ENCODE assay signal across 25 mouse cellular contexts in the genomic region with DNA sequence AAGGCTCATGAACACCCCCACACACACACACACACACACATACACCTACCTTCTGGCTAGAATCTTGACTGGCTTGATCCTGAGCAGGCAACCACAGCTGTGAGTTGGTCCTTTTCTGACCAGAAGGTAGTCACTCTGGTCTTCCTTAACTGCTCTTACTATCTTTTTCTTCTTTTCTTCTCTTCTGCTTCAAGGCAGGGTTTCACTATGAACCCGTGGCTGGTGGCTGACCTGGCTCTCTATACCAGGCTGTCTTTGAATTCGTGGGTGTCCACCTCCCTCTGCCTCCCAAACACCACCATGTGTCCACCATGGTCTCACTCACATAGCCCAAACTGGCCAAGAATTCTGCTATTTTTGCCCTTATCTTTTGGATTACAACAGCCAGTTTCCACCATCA. TPM values are rescaled to one million over a fixed set of nuclear protein-coding genes. Genes with fewer than 3 reads are reported as not detected.
DNase-seq lines count a peak whose midpoint lies in the region; ATAC-seq lines count a peak whose summit lies in the region.
"Had no signal": no experiment of that assay in that cellular context is flagged by ENCODE, and none has a peak within 500 bp of the region (broad histone marks: within the 10 kb centered on the region; RNA-seq: fewer than 3 reads in every experiment).

No protein-coding gene starts in this region.

- H3K4me1 ChIP-seq in heart, embryonic 12.5 days (replicated peaks), result peaks cover 14% of the 10 kb centered on the region
- H3K4me1 ChIP-seq in megakaryocyte, embryonic 14.5 days, result peaks cover 61% of the 10 kb centered on the region
- peaks cover 63% of the 10 kb centered on the region for H3K4me1 ChIP-seq in liver, embryonic 12.5 days
- H3K4me1 ChIP-seq in liver, embryonic 16.5 days (ENCODE audit: control insufficient read depth, low read depth, low read length), result peaks cover 37% of the 10 kb centered on the region

- 0 out of 2 replicates have a peak overlapping the region, but pooled peaks have one; percentile 21 for H3K27ac ChIP-seq in heart, embryonic 12.5 days (ENCODE audit: poor library complexity, severe bottlenecking)
- H3K27ac ChIP-seq in liver, embryonic 12.5 days, result peak overlapping the region; percentile 98
- peak overlapping the region; percentile 98 for H3K27ac ChIP-seq in liver, embryonic 16.5 days (ENCODE audit: low read length)
- H3K27ac ChIP-seq: forebrain, embryonic 15.5 days; kidney, postnatal 0 days; left cerebral cortex, adult 2 months; limb, embryonic 12.5 days had no signal

- no peaks in the 10 kb centered on the region for H3K36me3 ChIP-seq in heart, embryonic 12.5 days
- H3K36me3 ChIP-seq in megakaryocyte, embryonic 14.5 days (replicated peaks; ENCODE audit: low read length), result peaks cover 3% of the 10 kb centered on the region
- no peaks in the 10 kb centered on the region for H3K36me3 ChIP-seq in liver, embryonic 12.5 days
- no peaks in the 10 kb centered on the region for H3K36me3 ChIP-seq in liver, embryonic 16.5 days (ENCODE audit: control insufficient read depth, insufficient read depth)
- H3K36me3 ChIP-seq: forebrain, embryonic 15.5 days; hindbrain, embryonic 13.5 days; limb, embryonic 12.5 days; midbrain, embryonic 15.5 days had no signal

- no peak for DNase-seq in heart, adult 9 months (ENCODE audit: low spot score in 2 of 2)
- DNase-seq in adrenal gland, postnatal 4 days (ENCODE audit: low spot score in 2 of 2), result no peak
- DNase-seq: adrenal gland, postnatal 10 days; B cell, adult 2 months; cerebellum, adult 9-10 months; heart, postnatal 10 days; kidney, adult 2 months; layer of hippocampus, adult 9-11 months; lung, adult 2 months; lung, postnatal 14 days; thymus, adult 18-20 months; thymus, postnatal 36 days had no signal

- peaks cover 64% of the 10 kb centered on the region for H3K27me3 ChIP-seq in heart, embryonic 12.5 days (replicated peaks)
- H3K27me3 ChIP-seq in megakaryocyte, embryonic 14.5 days (replicated peaks), result no peaks in the 10 kb centered on the region
- peaks cover 28% of the 10 kb centered on the region for H3K27me3 ChIP-seq in liver, embryonic 12.5 days (replicated peaks)
- peaks cover 4% of the 10 kb centered on the region for H3K27me3 ChIP-seq in liver, embryonic 16.5 days (ENCODE audit: control insufficient read depth, insufficient read depth, low read depth, low read length)

- no peak overlapping the region for H3K4me2 ChIP-seq in heart, embryonic 12.5 days
- H3K4me2 ChIP-seq in liver, embryonic 12.5 days, result peak overlapping the region; percentile 100
- H3K4me2 ChIP-seq in liver, embryonic 16.5 days (ENCODE audit: low read depth, low read length), result peak overlapping the region; percentile 33
- H3K4me2 ChIP-seq: forebrain, embryonic 15.5 days; hindbrain, embryonic 13.5 days; limb, embryonic 12.5 days had no signal

- no peak for ATAC-seq in heart, embryonic 12.5 days (ENCODE audit: insufficient number of reproducible peaks, low FRiP score)
- ATAC-seq in megakaryocyte, adult 5-6 weeks (ENCODE audit: poor library complexity, severe bottlenecking), result no peak
- no peak for ATAC-seq in liver, embryonic 12.5 days
- ATAC-seq in liver, embryonic 16.5 days (ENCODE audit: low read depth), result no peak
- ATAC-seq: forebrain, embryonic 15.5 days; midbrain, embryonic 15.5 days had no signal

- H3K4me3 ChIP-seq in heart, embryonic 12.5 days, result no peak overlapping the region
- peak overlapping the region; percentile 73 for H3K4me3 ChIP-seq in megakaryocyte, embryonic 14.5 days (replicated peaks)
- 0 out of 2 replicates have a peak overlapping the region, but pooled peaks have one; percentile 0 for H3K4me3 ChIP-seq in liver, embryonic 12.5 days
- no peak overlapping the region for H3K4me3 ChIP-seq in liver, embryonic 16.5 days (ENCODE audit: low read depth, low read length)
- H3K4me3 ChIP-seq: forebrain, embryonic 15.5 days; hindbrain, embryonic 13.5 days; left cerebral cortex, adult 2 months; limb, embryonic 12.5 days had no signal

- no peaks in the 10 kb centered on the region for H3K9me3 ChIP-seq in heart, embryonic 12.5 days (replicated peaks)
- H3K9me3 ChIP-seq in megakaryocyte, embryonic 14.5 days, result no peaks in the 10 kb centered on the region
- no peaks in the 10 kb centered on the region for H3K9me3 ChIP-seq in liver, embryonic 12.5 days (replicated peaks)
- H3K9me3 ChIP-seq in liver, embryonic 16.5 days (replicated peaks; ENCODE audit: control insufficient read depth, low read length), result no peaks in the 10 kb centered on the region
- H3K9me3 ChIP-seq: forebrain, embryonic 15.5 days; hindbrain, embryonic 13.5 days; limb, embryonic 12.5 days; midbrain, embryonic 15.5 days had no signal

- no peak overlapping the region for H3K9ac ChIP-seq in heart, embryonic 12.5 days
- peak overlapping the region; percentile 98 for H3K9ac ChIP-seq in liver, embryonic 12.5 days
- H3K9ac ChIP-seq in liver, embryonic 16.5 days (ENCODE audit: low read depth, low read length), result peak overlapping the region; percentile 44
- H3K9ac ChIP-seq: forebrain, embryonic 15.5 days; hindbrain, embryonic 13.5 days; limb, embryonic 12.5 days; midbrain, embryonic 15.5 days had no signal

- 12% methylated on average over 2 of the region's 2 CpGs for WGBS in heart, embryonic 12.5 days
- 17% methylated on average over 2 of the region's 2 CpGs for WGBS in liver, embryonic 12.5 days (ENCODE audit: insufficient replicate concordance)
- WGBS in liver, embryonic 16.5 days (ENCODE audit: insufficient replicate concordance), result 22% methylated on average over 2 of the region's 2 CpGs

RNA-seq across cellular contexts. Expression of gene Tal1, which starts 1.2 kb away (rescaled TPM):
- 6.9 and 8.3 TPM in 2 replicates for polyA plus RNA-seq in heart, embryonic 12.5 days (2016; fragmentation: Nextera tagmentation; extraction: Ambion mirVana)
- 106 and 219 TPM in 2 replicates for polyA plus RNA-seq in megakaryocyte, embryonic 14.5 days (2012; ENCODE audit: insufficient read depth, low replicate concordance)
- total RNA-seq in megakaryocyte, adult 5-6 weeks (2015), result 2.2 and 3.8 TPM in 2 replicates
- total RNA-seq in megakaryocyte, adult 5-6 weeks (2017), result 1.8 and 2.6 TPM in 2 replicates
- 57.1 and 58.7 TPM in 2 replicates for polyA plus RNA-seq in liver, embryonic 12.5 days (2016; fragmentation: Nextera tagmentation; extraction: Ambion mirVana)
- 17.1 and 17.8 TPM in 2 replicates for polyA plus RNA-seq in liver, embryonic 16.5 days (2015; fragmentation: Nextera tagmentation; extraction: Ambion mirVana)
- total RNA-seq in adrenal gland, postnatal 4 days (2021), result 10 to 100 TPM in 1 of 2 experiments, 1 to 10 TPM in 1; 6.3 to 11.3 TPM

RNA-seq across cellular contexts. Expression of gene Pdzk1ip1, which starts 33.5 kb away (rescaled TPM):
- polyA plus RNA-seq in heart, embryonic 12.5 days (2016; fragmentation: Nextera tagmentation; extraction: Ambion mirVana), result 38.8 and 39.2 TPM in 2 replicates
- polyA plus RNA-seq in megakaryocyte, embryonic 14.5 days (2012; ENCODE audit: insufficient read depth, low replicate concordance), result 2.2 and 5.1 TPM in 2 replicates
- total RNA-seq in megakaryocyte, adult 5-6 weeks (2015), result 1.5 and 2.8 TPM in 2 replicates
- total RNA-seq in megakaryocyte, adult 5-6 weeks (2017), result 0.33 and 0.53 TPM in 2 replicates
- 30.2 and 33.1 TPM in 2 replicates for polyA plus RNA-seq in liver, embryonic 12.5 days (2016; fragmentation: Nextera tagmentation; extraction: Ambion mirVana)
- 25.1 and 28.2 TPM in 2 replicates for polyA plus RNA-seq in liver, embryonic 16.5 days (2015; fragmentation: Nextera tagmentation; extraction: Ambion mirVana)
- total RNA-seq in adrenal gland, postnatal 4 days (2021), result 10 to 100 TPM in 1 of 2 experiments, 1 to 10 TPM in 1; 3.2 to 46.4 TPM
- total RNA-seq: gastrocnemius, adult 8-10 months had no signal

RNA-seq across cellular contexts. Expression of gene Stil, which starts 55.1 kb away (rescaled TPM):
- 13.5 and 13.7 TPM in 2 replicates for polyA plus RNA-seq in heart, embryonic 12.5 days (2016; fragmentation: Nextera tagmentation; extraction: Ambion mirVana)
- 0.72 TPM in 1 of 2 replicates, not detected in the other for polyA plus RNA-seq in megakaryocyte, embryonic 14.5 days (2012; ENCODE audit: insufficient read depth, low replicate concordance)
- total RNA-seq in megakaryocyte, adult 5-6 weeks (2015), result 36.2 and 37.6 TPM in 2 replicates
- 13.9 and 16.7 TPM in 2 replicates for total RNA-seq in megakaryocyte, adult 5-6 weeks (2017)
- polyA plus RNA-seq in liver, embryonic 12.5 days (2016; fragmentation: Nextera tagmentation; extraction: Ambion mirVana), result 14.2 and 16.2 TPM in 2 replicates
- polyA plus RNA-seq in liver, embryonic 16.5 days (2015; fragmentation: Nextera tagmentation; extraction: Ambion mirVana), result 10.2 and 10.4 TPM in 2 replicates
- total RNA-seq in adrenal gland, postnatal 4 days (2021), result 1 to 10 TPM; 6.5 to 7.1 TPM
- total RNA-seq: neutrophil, adult 5-6 weeks had no signal

Comparison
In these comparisons a context has a peak if more than half of its experiments do, and no peak if none do; other contexts are left out.
1. H3K4me3 ChIP-seq: peak in megakaryocyte, embryonic 14.5 days (single experiment) and liver, embryonic 12.5 days (single experiment); none in heart, embryonic 12.5 days (single experiment) and liver, embryonic 16.5 days (single experiment).
2. H3K27ac ChIP-seq: peak in every context shown above with its lines; median percentile 98 in liver, embryonic 12.5 days; 98 in liver, embryonic 16.5 days; 21 in heart, embryonic 12.5 days.